Mouse (Mus musculus): ENCODE measurements around the gene F13a1. TPM values are rescaled to one million over a fixed set of nuclear protein-coding genes. Genes with fewer than 3 reads are reported as not detected.

F13a1 gene
- polyA plus RNA-seq, 1 experiment from 2014 or later = 5.4 TPM

DNA sequence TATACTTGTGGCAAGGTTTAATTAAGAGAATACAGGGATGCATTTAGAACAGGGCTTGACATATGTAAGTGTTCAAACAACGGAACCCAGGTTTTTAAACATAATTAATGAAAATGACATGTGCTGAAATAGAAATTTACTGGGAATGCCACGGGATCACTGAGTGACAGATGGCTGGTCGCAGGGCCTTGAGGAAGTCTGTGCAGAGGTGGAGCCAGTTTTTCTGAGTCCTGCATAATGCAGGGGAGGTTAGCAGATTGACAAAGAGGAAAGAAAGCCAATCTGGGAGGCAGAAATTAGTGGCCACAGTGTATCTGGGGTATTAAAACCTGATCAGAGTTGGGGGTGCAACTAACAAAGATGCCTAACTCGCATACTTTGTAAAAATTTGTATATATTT is 130.3 kb downstream of the F13a1 start:
- DNase-seq (ENCODE audit: low spot score) = no peak
- Histone ChIP-seq H3K4me1 (no peaks in the 10 kb centered on the region), H3K9me3 (no peaks in the 10 kb centered on the region), H3K4me3 (no peak overlapping the region), H3K27ac (replicated peaks) (no peak overlapping the region), H3K36me3 (replicated peaks) (no peaks in the 10 kb centered on the region), H3K27me3 (replicated peaks; ENCODE audit: low read depth, poor library complexity, severe bottlenecking) (no peaks in the 10 kb centered on the region)
- 80% methylated on average over 4 of the region's 4 CpGs for WGBS

DNA sequence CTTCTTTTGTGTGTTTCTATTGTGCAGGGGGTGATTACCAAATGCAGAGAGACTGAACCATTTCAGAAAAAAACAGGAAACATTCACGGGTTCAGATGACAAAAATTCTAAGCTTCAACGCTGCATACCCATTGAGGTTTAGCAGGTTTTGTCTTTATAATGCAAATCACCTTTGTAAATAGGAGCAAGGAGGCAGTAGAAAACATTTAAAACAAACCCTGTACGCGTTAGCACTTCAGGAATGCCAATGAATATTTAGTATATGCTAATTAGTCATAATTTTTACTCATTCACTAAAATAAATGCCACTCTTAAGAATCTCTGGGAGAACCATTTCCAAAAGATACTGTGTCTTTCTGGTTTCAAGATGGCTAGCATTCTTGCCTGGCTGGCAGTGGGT is 146.2 kb downstream of the F13a1 start:
- Histone ChIP-seq H3K27me3 (replicated peaks; ENCODE audit: low read depth, poor library complexity, severe bottlenecking) (no peaks in the 10 kb centered on the region), H3K4me1 (no peaks in the 10 kb centered on the region), H3K36me3 (replicated peaks) (no peaks in the 10 kb centered on the region), H3K27ac (replicated peaks) (no peak overlapping the region), H3K9me3 (no peaks in the 10 kb centered on the region), H3K4me3 (no peak overlapping the region)
- 49% methylated on average over 4 of the region's 4 CpGs for WGBS
- no peak for DNase-seq (ENCODE audit: low spot score)

DNA sequence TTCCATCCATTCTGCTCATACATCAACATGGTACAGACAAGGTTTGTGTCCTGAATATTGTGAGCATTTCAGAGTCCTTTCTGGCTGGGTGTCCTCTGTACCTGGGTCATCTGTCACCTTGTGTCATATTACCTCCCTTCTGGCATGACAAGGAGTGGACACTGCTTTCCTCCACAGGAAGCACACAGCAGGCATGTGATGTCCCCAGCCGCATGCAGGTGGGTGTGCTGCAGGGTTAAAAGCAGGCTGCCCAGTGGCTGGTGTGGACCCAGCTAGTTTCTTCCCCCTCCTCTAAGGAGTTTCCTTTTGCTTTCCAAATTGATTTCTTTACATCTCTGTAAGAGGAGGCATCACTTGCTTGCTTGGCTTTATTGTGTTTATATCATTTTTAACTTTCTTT is 146.6 kb downstream of the F13a1 start:
- no peak overlapping the region for H3K27ac ChIP-seq (replicated peaks)
- no peak overlapping the region for H3K4me3 ChIP-seq
- no peak for DNase-seq (ENCODE audit: low spot score)
- H3K36me3 ChIP-seq (replicated peaks) = no peaks in the 10 kb centered on the region
- H3K4me1 ChIP-seq = no peaks in the 10 kb centered on the region
- H3K27me3 ChIP-seq (replicated peaks; ENCODE audit: low read depth, poor library complexity, severe bottlenecking) = no peaks in the 10 kb centered on the region
- 58% methylated on average over 1 of the region's 1 CpGs for WGBS
- no peaks in the 10 kb centered on the region for H3K9me3 ChIP-seq

DNA sequence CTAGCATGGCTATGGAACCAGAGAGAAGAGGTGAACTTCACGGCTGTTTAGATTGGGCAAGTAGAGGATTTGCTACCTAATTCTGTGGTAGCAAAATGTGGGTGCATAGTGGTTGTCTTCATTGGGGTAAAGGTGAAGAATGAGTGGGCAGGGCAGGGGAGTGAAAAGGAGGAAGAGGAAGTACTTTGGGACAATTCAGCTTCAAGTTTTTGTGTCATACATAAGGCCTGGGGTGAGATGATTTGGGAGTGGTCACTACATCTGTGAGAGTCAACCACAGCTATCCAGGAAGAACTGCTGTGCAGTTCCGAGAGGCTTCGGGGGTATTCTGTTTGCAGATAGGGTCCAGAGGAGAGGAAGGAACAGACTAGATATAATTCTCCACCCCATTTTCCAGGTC is 148.4 kb downstream of the F13a1 start:
- Histone ChIP-seq H3K27me3 (replicated peaks; ENCODE audit: low read depth, poor library complexity, severe bottlenecking) (no peaks in the 10 kb centered on the region), H3K9me3 (no peaks in the 10 kb centered on the region), H3K4me1 (no peaks in the 10 kb centered on the region), H3K36me3 (replicated peaks) (no peaks in the 10 kb centered on the region), H3K27ac (replicated peaks) (no peak overlapping the region), H3K4me3 (no peak overlapping the region)
- WGBS = 88% methylated on average over 3 of the region's 3 CpGs
- DNase-seq (ENCODE audit: low spot score) = no peak

DNA sequence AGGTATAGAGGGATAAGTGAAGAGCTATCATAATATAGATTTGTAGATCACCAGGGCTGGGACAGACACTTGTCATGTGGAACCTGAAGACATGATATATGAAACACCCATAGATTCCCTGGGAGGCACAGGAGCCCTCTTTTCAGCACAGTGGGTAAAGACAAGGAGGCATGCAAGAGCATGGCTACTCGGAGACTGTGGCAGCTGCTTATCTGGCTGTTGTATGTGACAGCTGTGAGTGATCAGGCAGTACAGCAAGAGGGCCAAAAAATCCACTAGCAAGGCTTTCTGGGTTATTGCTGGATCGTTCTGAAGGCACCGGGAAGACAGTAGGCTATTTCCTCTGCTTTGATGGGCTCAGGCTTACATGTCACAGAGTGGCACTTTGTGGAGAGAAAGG is 149.0 kb downstream of the F13a1 start:
- WGBS = 78% methylated on average over 3 of the region's 3 CpGs
- no peak overlapping the region for H3K4me3 ChIP-seq

DNA sequence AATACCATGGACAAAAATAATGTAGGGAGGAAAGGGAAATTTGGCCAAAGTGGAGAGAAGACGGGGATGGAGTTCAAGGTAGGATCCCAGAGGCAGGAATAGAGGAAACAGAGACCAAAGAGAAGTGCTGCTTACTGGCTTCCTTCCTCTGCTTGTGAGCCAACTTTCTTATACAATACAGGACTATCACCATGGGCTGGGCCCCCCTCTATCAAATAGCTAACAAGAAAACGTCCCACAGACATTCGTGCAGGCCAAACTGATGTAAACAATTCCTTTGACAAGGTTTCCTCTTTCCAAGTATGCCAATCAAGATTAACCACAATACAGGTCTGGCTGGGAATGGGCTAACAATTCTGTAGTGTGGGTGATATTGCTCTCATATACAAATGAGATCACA is 154.0 kb downstream of the F13a1 start:
- H3K4me1 ChIP-seq = no peaks in the 10 kb centered on the region
- no peak for DNase-seq (ENCODE audit: low spot score)
- H3K9me3 ChIP-seq = no peaks in the 10 kb centered on the region
- H3K36me3 ChIP-seq (replicated peaks) = no peaks in the 10 kb centered on the region
- H3K27me3 ChIP-seq (replicated peaks; ENCODE audit: low read depth, poor library complexity, severe bottlenecking) = no peaks in the 10 kb centered on the region
- no peak overlapping the region for H3K4me3 ChIP-seq
- 61% methylated on average over 3 of the region's 3 CpGs for WGBS
- no peak overlapping the region for H3K27ac ChIP-seq (replicated peaks)

More for the DNA sequence above, 149.0 kb downstream of the F13a1 start:
- Histone ChIP-seq H3K27ac (replicated peaks) (no peak overlapping the region), H3K36me3 (replicated peaks) (no peaks in the 10 kb centered on the region), H3K4me1 (no peaks in the 10 kb centered on the region), H3K9me3 (no peaks in the 10 kb centered on the region), H3K27me3 (replicated peaks; ENCODE audit: low read depth, poor library complexity, severe bottlenecking) (no peaks in the 10 kb centered on the region)
- no peak for DNase-seq (ENCODE audit: low spot score)

DNA sequence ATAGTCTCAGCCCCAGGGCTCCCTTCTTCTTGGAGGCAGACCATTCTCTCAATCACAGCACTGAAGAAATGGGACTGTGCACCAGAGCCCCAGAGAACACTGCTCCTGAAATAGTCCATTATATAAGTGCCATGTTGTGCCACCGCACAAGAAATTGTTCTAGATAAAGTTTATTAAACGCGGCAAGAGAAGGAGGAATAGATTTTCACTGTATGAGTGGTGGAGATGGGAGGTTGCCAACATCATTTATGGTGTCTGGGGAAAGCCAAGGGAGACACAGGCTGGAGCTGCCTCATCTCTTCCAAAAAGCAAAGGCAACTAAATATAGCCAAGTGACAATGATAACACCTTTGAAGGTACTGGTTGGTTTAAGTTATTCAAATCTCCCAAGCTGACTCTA is 156.3 kb downstream of the F13a1 start:
- 88% methylated on average over 3 of the region's 3 CpGs for WGBS
- no peak overlapping the region for H3K4me3 ChIP-seq

DNA sequence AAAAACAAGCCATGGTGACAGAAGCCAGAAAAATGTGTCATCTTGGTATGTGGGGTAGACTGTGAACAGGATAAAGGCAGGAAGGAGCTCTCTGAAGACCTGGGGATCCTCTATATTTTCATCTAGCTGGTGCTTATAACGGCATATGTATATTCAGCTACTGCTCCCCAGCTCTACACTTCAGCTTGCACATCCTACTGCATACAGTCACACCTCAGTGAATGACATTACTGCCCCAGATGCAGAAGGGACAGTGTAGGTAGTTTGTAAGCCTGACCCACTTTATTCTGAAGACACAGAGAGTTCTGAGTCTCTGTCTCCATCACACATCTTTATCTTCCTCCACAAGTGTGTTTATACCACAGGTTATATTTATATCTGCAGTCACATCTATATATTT is 157.8 kb downstream of the F13a1 start:
- 82% methylated on average over 1 of the region's 1 CpGs for WGBS
- no peaks in the 10 kb centered on the region for H3K27me3 ChIP-seq (replicated peaks; ENCODE audit: low read depth, poor library complexity, severe bottlenecking)
- H3K27ac ChIP-seq (replicated peaks) = no peak overlapping the region
- DNase-seq (ENCODE audit: low spot score) = no peak
- H3K4me1 ChIP-seq = no peaks in the 10 kb centered on the region
- no peaks in the 10 kb centered on the region for H3K36me3 ChIP-seq (replicated peaks)
- H3K4me3 ChIP-seq = no peak overlapping the region
- H3K9me3 ChIP-seq = no peaks in the 10 kb centered on the region

More for the DNA sequence above, 156.3 kb downstream of the F13a1 start:
- Histone ChIP-seq H3K9me3 (no peaks in the 10 kb centered on the region), H3K4me1 (no peaks in the 10 kb centered on the region), H3K27ac (replicated peaks) (no peak overlapping the region), H3K27me3 (replicated peaks; ENCODE audit: low read depth, poor library complexity, severe bottlenecking) (no peaks in the 10 kb centered on the region), H3K36me3 (replicated peaks) (no peaks in the 10 kb centered on the region)
- no peak for DNase-seq (ENCODE audit: low spot score)

DNA sequence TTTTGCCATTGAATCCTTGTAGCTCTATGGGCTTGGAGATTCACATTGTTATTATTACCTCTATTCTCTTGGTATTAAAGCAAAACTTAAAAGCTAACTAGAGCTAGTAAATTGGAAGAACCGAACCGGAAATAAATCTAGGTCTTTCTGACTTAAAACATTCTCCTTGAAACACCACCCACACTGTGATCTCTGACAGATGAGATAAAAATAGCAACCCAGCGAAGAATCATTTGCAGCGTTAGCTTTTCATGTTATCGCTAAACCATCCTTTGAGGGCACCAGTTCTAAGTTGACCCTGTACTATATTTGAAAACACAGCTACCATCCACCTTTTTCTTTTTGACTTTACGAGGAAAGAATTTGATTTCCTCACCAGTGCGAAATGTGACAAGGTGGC is 164.1 kb downstream of the F13a1 start:
- Histone ChIP-seq H3K9me3 (no peaks in the 10 kb centered on the region), H3K4me1 (no peaks in the 10 kb centered on the region), H3K27ac (replicated peaks) (no peak overlapping the region), H3K36me3 (replicated peaks) (no peaks in the 10 kb centered on the region), H3K27me3 (replicated peaks; ENCODE audit: low read depth, poor library complexity, severe bottlenecking) (no peaks in the 10 kb centered on the region), H3K4me3 (no peak overlapping the region)
- 93% methylated on average over 7 of the region's 7 CpGs for WGBS
- no peak for DNase-seq (ENCODE audit: low spot score)

DNA sequence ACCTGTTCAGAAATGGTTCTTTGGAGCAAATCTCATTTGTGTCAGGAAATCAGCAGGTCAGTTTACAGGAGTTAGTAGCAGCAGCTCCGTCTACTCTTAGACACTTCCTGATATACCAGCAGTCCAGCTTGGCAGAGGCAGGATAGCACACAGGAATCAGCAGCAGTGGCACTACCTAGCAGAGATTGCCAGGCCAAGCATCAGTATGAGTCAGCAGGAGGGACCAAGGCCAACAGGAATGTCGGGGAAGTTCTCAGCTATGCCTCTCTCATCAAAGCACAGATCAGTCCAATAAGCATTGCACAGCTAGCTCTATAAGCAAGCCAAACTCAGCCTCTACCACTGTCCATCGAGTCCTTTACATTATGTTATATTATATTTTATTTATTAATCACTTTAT is 210.9 kb downstream of the F13a1 start:
- Histone ChIP-seq H3K9me3 (no peaks in the 10 kb centered on the region), H3K4me1 (no peaks in the 10 kb centered on the region), H3K27ac (replicated peaks) (no peak overlapping the region), H3K27me3 (replicated peaks; ENCODE audit: low read depth, poor library complexity, severe bottlenecking) (no peaks in the 10 kb centered on the region), H3K36me3 (replicated peaks) (no peaks in the 10 kb centered on the region), H3K4me3 (no peak overlapping the region)
- no peak for DNase-seq (ENCODE audit: low spot score)
- WGBS = 79% methylated on average over 3 of the region's 3 CpGs
